Mouse (Mus musculus) C2C12 (cell line): Measurements from ENCODE around the gene Gm10320.

Source experiments
- CEBPB ChIP-seq: IDR thresholded peaks from one replicate; pipeline ENCODE4 v1.6.1; 2011; ENCODE audit warnings: low read depth, mild to moderate bottlenecking, control low read depth, moderate library complexity
- CTCF ChIP-seq: IDR thresholded peaks from one replicate; pipeline ENCODE4 v1.5.1; 2011; ENCODE audit not compliant: control insufficient read depth, insufficient read depth, insufficient read length
- FOSL1 ChIP-seq: IDR thresholded peaks from one replicate; pipeline ENCODE4 v1.8.0; 2011; ENCODE audit warnings: mild to moderate bottlenecking, low read length; ENCODE audit not compliant: poor library complexity, insufficient read depth, severe bottlenecking
- MAX ChIP-seq: IDR thresholded peaks from one replicate; pipeline ENCODE4 v1.6.1; 2011; ENCODE audit warnings: mild to moderate bottlenecking, control low read depth
- MYOG ChIP-seq: IDR thresholded peaks from one replicate; pipeline ENCODE4 v1.6.1; 2011; ENCODE audit not compliant: control insufficient read depth, insufficient read length; ENCODE audit errors: extremely low read depth
- USF1 ChIP-seq: IDR thresholded peaks from one replicate; pipeline ENCODE4 v1.6.1; 2011; ENCODE audit warnings: low read depth, mild to moderate bottlenecking, control low read depth, moderate library complexity

- no peak for TF ChIP-seq CTCF
- TF ChIP-seq CEBPB: no peak
- TF ChIP-seq MAX: no peak
- no peak for TF ChIP-seq USF1
- no peak for TF ChIP-seq FOSL1
- TF ChIP-seq MYOG: no peak
Measured at GRCm38 (mm10) chr13:98441001-98441400, 50.8 kb downstream of the Gm10320 start.
